Mouse (Mus musculus): ENCODE data around the gene Bpnt1.
A peak's percentile ranks its signal among the peaks of the same experiment; 100 is the strongest.

DNA sequence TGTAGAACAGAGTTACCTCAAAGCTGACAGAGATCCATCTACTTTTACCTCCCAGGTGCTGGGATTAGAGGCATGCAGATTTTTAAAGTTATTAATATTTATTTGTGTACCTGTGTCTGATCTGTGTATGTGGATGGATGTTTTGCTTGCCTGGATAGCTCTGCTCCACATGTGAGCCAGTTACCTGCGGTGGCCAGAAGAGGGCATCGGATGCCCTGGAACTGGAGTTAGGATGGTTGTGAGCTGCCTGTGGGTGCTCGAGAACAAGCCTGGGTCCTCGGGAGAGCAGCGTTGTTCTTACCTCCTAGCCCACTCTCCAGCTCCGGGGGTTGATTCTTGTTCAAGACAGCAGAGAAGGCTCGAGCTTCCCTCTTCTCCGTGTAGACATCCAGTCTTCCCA, 11.5 kb downstream of the Bpnt1 start:
- TF ChIP-seq CTCF (IDR thresholded peaks at IDR 0.05; ENCODE audit: low read depth, low read length) (peak; percentile 79), POLR2A (IDR thresholded peaks at IDR 0.05; ENCODE audit: insufficient read depth, low read length) (no peak)
